In the genomic region with DNA sequence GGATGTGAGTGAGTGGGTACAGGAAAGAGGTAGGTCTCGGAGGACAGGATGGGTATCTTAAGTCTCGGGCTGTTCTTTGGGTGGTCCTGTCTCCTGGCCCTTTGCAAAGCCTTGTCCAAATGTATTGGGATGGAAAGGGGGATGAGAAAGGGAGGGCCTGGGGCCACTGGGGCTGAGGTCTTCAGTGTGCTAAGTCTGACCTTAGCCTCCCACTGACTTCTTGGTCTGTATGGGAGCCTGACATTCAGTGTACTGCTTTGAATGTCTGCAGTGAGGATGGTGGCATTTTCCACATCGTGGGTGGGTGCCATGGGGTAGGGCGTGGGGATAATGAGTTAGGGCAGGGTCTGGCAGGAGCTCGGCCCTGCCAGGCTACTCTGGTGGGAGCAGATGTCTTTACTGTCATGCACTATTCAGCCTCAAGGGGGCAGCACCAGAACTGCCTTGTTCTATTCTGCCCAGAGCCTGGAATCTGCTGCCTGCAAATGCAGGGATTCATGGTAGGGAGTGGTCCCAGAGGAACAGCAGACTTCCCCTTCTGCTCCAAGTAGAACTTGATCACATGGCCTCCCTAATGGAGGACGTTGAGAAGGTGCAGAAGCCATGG, we compare ENCODE assay signal across 8 mouse cellular contexts. TPM values are rescaled to one million over a fixed set of nuclear protein-coding genes. Genes with fewer than 3 reads are reported as not detected.
DNase-seq lines count a peak whose midpoint lies in the region; ATAC-seq and TF ChIP-seq lines count a peak whose summit lies in the region.

No protein-coding gene starts in this region.

- DNase-seq in B cell, adult 2 months, result peak; percentile 64 to 67
- DNase-seq in adrenal gland, adult 18-20 months (ENCODE audit: low spot score in 2 of 2), result peak; percentile 50 to 51
- DNase-seq in embryo, embryonic 10 days (ENCODE audit: low spot score), result peak; percentile 87
- DNase-seq in heart, postnatal 0 days (ENCODE audit: low spot score), result peak; percentile 34
- DNase-seq in kidney, postnatal 4 days, result peak; percentile 79 to 80
- DNase-seq in liver, postnatal 0 days, result peak; percentile 63
- DNase-seq in ovary, postnatal 14 days (ENCODE audit: low spot score), result peak; percentile 42
- peak; percentile 51 for DNase-seq in thymus, postnatal 25 days

- no peak overlapping the region for H3K4me3 ChIP-seq in heart, postnatal 0 days (ENCODE audit: low read depth, low read length)
- H3K4me3 ChIP-seq in liver, postnatal 0 days (ENCODE audit: low read depth, low read length), result no peak overlapping the region

- peak; percentile 70 for TF ChIP-seq CTCF in heart, postnatal 0 days (IDR thresholded peaks at IDR 0.05; ENCODE audit: low read depth)
- peak; percentile 74 for TF ChIP-seq CTCF in liver, postnatal 0 days (IDR thresholded peaks at IDR 0.05; ENCODE audit: low read depth)

- 32% methylated on average over 6 of the region's 6 CpGs for WGBS in heart, postnatal 0 days
- 41% methylated on average over 6 of the region's 6 CpGs for WGBS in liver, postnatal 0 days (ENCODE audit: insufficient replicate concordance)

- no peak overlapping the region for H3K9ac ChIP-seq in heart, postnatal 0 days (replicated peaks; ENCODE audit: low read depth, low read length)
- H3K9ac ChIP-seq in liver, postnatal 0 days (replicated peaks), result no peak overlapping the region

- no peak for TF ChIP-seq EP300 in heart, postnatal 0 days (IDR thresholded peaks at IDR 0.05; ENCODE audit: low read depth)
- no peak for TF ChIP-seq EP300 in liver, postnatal 0 days (IDR thresholded peaks at IDR 0.05; ENCODE audit: low read depth)

- H3K27ac ChIP-seq in heart, postnatal 0 days (ENCODE audit: low read depth), result no peak overlapping the region
- no peak overlapping the region for H3K27ac ChIP-seq in liver, postnatal 0 days (ENCODE audit: low read depth)

- H3K9me3 ChIP-seq in heart, postnatal 0 days (replicated peaks; ENCODE audit: control insufficient read depth, low read length), result no peaks in the 10 kb centered on the region
- H3K9me3 ChIP-seq in liver, postnatal 0 days (ENCODE audit: low read length), result no peaks in the 10 kb centered on the region

- peak; percentile 49; the same call in 1 of the 2 replicates for ATAC-seq in heart, postnatal 0 days (ENCODE audit: insufficient read depth, low read depth)
- no peak for ATAC-seq in liver, postnatal 0 days

- H3K27me3 ChIP-seq in heart, postnatal 0 days (ENCODE audit: control insufficient read depth, insufficient read depth, low read length), result no peaks in the 10 kb centered on the region
- no peaks in the 10 kb centered on the region for H3K27me3 ChIP-seq in liver, postnatal 0 days (ENCODE audit: insufficient read depth, low read length)

- H3K4me1 ChIP-seq in heart, postnatal 0 days (ENCODE audit: control insufficient read depth, insufficient read depth), result no peaks in the 10 kb centered on the region
- H3K4me1 ChIP-seq in liver, postnatal 0 days (ENCODE audit: insufficient read depth), result no peaks in the 10 kb centered on the region

- no peaks in the 10 kb centered on the region for H3K36me3 ChIP-seq in heart, postnatal 0 days (replicated peaks; ENCODE audit: control insufficient read depth, insufficient read depth, low read length)
- H3K36me3 ChIP-seq in liver, postnatal 0 days (replicated peaks; ENCODE audit: insufficient read depth, low read length), result 0 out of 2 replicates have a peak, but pooled peaks cover 4% of the 10 kb centered on the region

- H3K4me2 ChIP-seq in heart, postnatal 0 days (ENCODE audit: low read depth, low read length), result no peak overlapping the region
- no peak overlapping the region for H3K4me2 ChIP-seq in liver, postnatal 0 days (ENCODE audit: low read depth, low read length)

RNA-seq across cellular contexts. Expression of a gene that starts 21.0 kb away (rescaled TPM):
- total RNA-seq in adrenal gland, adult 18-20 months (2021), result not detected
- total RNA-seq in heart, postnatal 0 days (2014; rRNA removed; ENCODE audit: low replicate concordance), result not detected in 2 replicates
- polyA plus RNA-seq in heart, postnatal 0 days (2015; fragmentation: Nextera tagmentation; extraction: Ambion mirVana), result not detected in 2 replicates
- polyA plus RNA-seq in liver, postnatal 0 days (2015; fragmentation: Nextera tagmentation; extraction: Ambion mirVana), result not detected in 2 replicates

Comparison
In these comparisons a context has a peak if more than half of its experiments do, and no peak if none do; other contexts are left out.
1. DNase-seq: peak in every context shown above with its lines; median percentile 87 in embryo, embryonic 10 days; 80 in kidney, postnatal 4 days; 66 in B cell, adult 2 months; 63 in liver, postnatal 0 days; 51 in thymus, postnatal 25 days; 50 in adrenal gland, adult 18-20 months; 42 in ovary, postnatal 14 days; 34 in heart, postnatal 0 days.